Mouse (Mus musculus): Measurements from ENCODE around the gene Olfr214.
"Not testable (repeated sequence)": the region's sequence is repeated elsewhere in the genome, so short reads cannot be mapped to it uniquely, and the experiment has no call there.

- not testable (repeated sequence) for TF ChIP-seq CTCF (IDR thresholded peaks at IDR 0.05; ENCODE audit: low read depth, low read length); POLR2A (IDR thresholded peaks at IDR 0.05; ENCODE audit: extremely low read depth, insufficient read depth, low read length)
These were observed 47.6 kb upstream of the Olfr214 start, which contains the start of gene Olfr212 for GRCm38 (mm10) chr6:116506302-116507003.

Data from liver, adult 2 months (tissue).